Mouse (Mus musculus) hindbrain, postnatal 0 days (tissue): ENCODE measurements around the gene Plekhg4. TPM values are rescaled to one million over a fixed set of nuclear protein-coding genes. Genes with fewer than 3 reads are reported as not detected.

Experiments
- ATAC-seq: fragments of 200-750 bp; cut with Nextera tagmentation; 2 replicates; pipeline ENCODE4 v1.8.0; 2017; ENCODE audit warnings: mild to moderate bottlenecking, moderate TSS enrichment, moderate library complexity
- DNase-seq: peaks from one replicate; pipeline ENCODE4 v3.0.0-alpha.2; 2015; ENCODE audit warnings: low spot score
- H3K27ac ChIP-seq: fragments of 300-500 bp; sonication (generic); 2 replicates; pipeline ENCODE4 v1.5.1; 2014; ENCODE audit warnings: mild to moderate bottlenecking
- H3K27me3 ChIP-seq: fragments of 300-500 bp; sonication (generic); 2 replicates; pipeline ENCODE4 v1.6.1; 2014; ENCODE audit warnings: low read length, mixed read lengths; ENCODE audit not compliant: insufficient read depth
- H3K36me3 ChIP-seq: fragments of 300-500 bp; sonication (generic); 2 replicates; pipeline ENCODE4 v1.6.1; 2014; ENCODE audit warnings: low read length, mixed read lengths; ENCODE audit not compliant: insufficient read depth
- H3K4me1 ChIP-seq: fragments of 300-500 bp; sonication (generic); 2 replicates; pipeline ENCODE4 v1.6.1; 2014; ENCODE audit warnings: antibody characterized with exemption, low read length, mixed read lengths; ENCODE audit not compliant: insufficient read depth
- H3K4me2 ChIP-seq: fragments of 300-500 bp; sonication (generic); 2 replicates; pipeline ENCODE4 v1.6.1; 2014; ENCODE audit warnings: low read depth, mild to moderate bottlenecking, low read length, moderate library complexity, mixed read lengths
- H3K4me3 ChIP-seq: fragments of 300-500 bp; sonication (generic); 2 replicates; pipeline ENCODE4 v1.5.1; 2014; ENCODE audit warnings: low read length
- H3K9ac ChIP-seq: fragments of 300-500 bp; sonication (generic); replicated peaks from 2 replicates; pipeline ENCODE4 v1.6.1; 2014; ENCODE audit warnings: mild to moderate bottlenecking, low read length, moderate library complexity, mixed read lengths
- H3K9me3 ChIP-seq: fragments of 300-500 bp; sonication (generic); 2 replicates; pipeline ENCODE4 v1.6.1; 2016; ENCODE audit warnings: low read length, mixed read lengths
- CTCF ChIP-seq: IDR thresholded peaks from 2 replicates; pipeline ENCODE4 v1.5.1; 2016; ENCODE audit warnings: antibody characterized with exemption, control low read depth, low read depth
- WGBS: fragments of 180-500 bp; shearing (Covaris S2); extraction: QIAGEN DNeasy Blood & Tissue Kit; methylation state at CpG from one replicate; pipeline ENCODE4 v1.1.7; 2014; 5-methylcytosine and 5-hydroxymethylcytosine counted together
- polyA plus RNA-seq: library from polyadenylated mRNA; unstranded; fragments of >200 nt; fragmentation: Nextera tagmentation; extraction: Ambion mirVana; gene quantifications from 2 replicates; pipeline ENCODE4 v1.2.1, GENCODE M21; 2015
- total RNA-seq: library from RNA; depleted of rRNA; stranded (reverse); fragments of >200 nt; gene quantifications from 2 replicates; pipeline ENCODE4 v1.2.3, GENCODE M21; 2014; rRNA removed

Gene Plekhg4
- total and polyA plus RNA-seq, 2 experiments from 2014 or later, result 1.3 to 7.3 TPM

GRCm38 (mm10) chr8:105413391-105413790 lies 40.3 kb downstream of the Plekhg4 start, which contains the start of the genes Kctd19 and Lrrc36:
Kctd19 (minus strand) TSS chr8:105413502.
Lrrc36 (plus strand) TSS chr8:105413571.
- Histone ChIP-seq H3K27ac (no peak within 1 kb of the TSS), H3K9ac (0 out of 2 replicates have a peak within 1 kb of the TSS, but pooled peaks have one; percentile 17), H3K4me3 (peak within 1 kb of the TSS; percentile 37), H3K4me1 (peaks cover 6% of the 10 kb centered on the region), H3K9me3 (no peaks in the 10 kb centered on the region), H3K27me3 (peaks cover 3% of the 10 kb centered on the region; the same call in 1 of the 2 replicates), H3K36me3 (no peaks in the 10 kb centered on the region), H3K4me2 (peak within 1 kb of the TSS; percentile 61)
- WGBS, result under 1% methylated on average over 34 of the region's 34 CpGs
- peak; percentile 50 for TF ChIP-seq CTCF
- ATAC-seq, result peak; percentile 87
- DNase-seq, result peak; percentile 53

- WGBS, result 78% methylated on average over 2 of the region's 2 CpGs
- Histone ChIP-seq H3K36me3 (no peaks in the 10 kb centered on the region), H3K4me1 (no peaks in the 10 kb centered on the region), H3K9ac (no peak overlapping the region), H3K27me3 (peaks cover 3% of the 10 kb centered on the region; the same call in 1 of the 2 replicates), H3K4me3 (no peak overlapping the region), H3K27ac (no peak overlapping the region), H3K9me3 (no peaks in the 10 kb centered on the region), H3K4me2 (no peak overlapping the region)
- DNase-seq, result no peak
- ATAC-seq, result no peak
- TF ChIP-seq CTCF, result 0 out of 2 replicates have a peak, but pooled peaks have one; percentile 10
Observed at GRCm38 (mm10) chr8:105418992-105419391, 45.9 kb downstream of the Plekhg4 start.

GRCm38 (mm10) chr8:105419800-105420199 lies 46.7 kb downstream of the Plekhg4 start:
- no peak for ATAC-seq
- Histone ChIP-seq H3K4me1 (no peaks in the 10 kb centered on the region), H3K36me3 (no peaks in the 10 kb centered on the region), H3K9ac (no peak overlapping the region), H3K4me3 (no peak overlapping the region), H3K27ac (no peak overlapping the region), H3K27me3 (no peaks in the 10 kb centered on the region), H3K4me2 (no peak overlapping the region), H3K9me3 (no peaks in the 10 kb centered on the region)
- no peak for DNase-seq
- WGBS, result 90% methylated on average over 4 of the region's 4 CpGs
- no peak for TF ChIP-seq CTCF

GRCm38 (mm10) chr8:105422006-105422405 lies 48.9 kb downstream of the Plekhg4 start:
- Histone ChIP-seq H3K4me3 (no peak overlapping the region), H3K4me2 (no peak overlapping the region), H3K27ac (no peak overlapping the region), H3K9ac (no peak overlapping the region), H3K27me3 (no peaks in the 10 kb centered on the region), H3K4me1 (no peaks in the 10 kb centered on the region), H3K36me3 (no peaks in the 10 kb centered on the region), H3K9me3 (no peaks in the 10 kb centered on the region)
- ATAC-seq, result no peak
- WGBS, result 68% methylated on average over 1 of the region's 1 CpGs
- DNase-seq, result no peak
- no peak for TF ChIP-seq CTCF

GRCm38 (mm10) chr8:105426878-105427277 lies 53.8 kb downstream of the Plekhg4 start:
- no peaks in the 10 kb centered on the region for H3K9me3 ChIP-seq
- no peaks in the 10 kb centered on the region for H3K4me1 ChIP-seq
- DNase-seq, result no peak
- WGBS, result 80% methylated on average over 6 of the region's 6 CpGs
- H3K27ac ChIP-seq, result no peak overlapping the region
- H3K36me3 ChIP-seq, result no peaks in the 10 kb centered on the region
- no peak for ATAC-seq
- H3K27me3 ChIP-seq, result no peaks in the 10 kb centered on the region
- no peak overlapping the region for H3K9ac ChIP-seq
- H3K4me3 ChIP-seq, result no peak overlapping the region
- TF ChIP-seq CTCF, result no peak
- H3K4me2 ChIP-seq, result no peak overlapping the region

GRCm38 (mm10) chr8:105431743-105432515 lies 58.9 kb downstream of the Plekhg4 start:
- no peak for TF ChIP-seq CTCF
- H3K9ac ChIP-seq, result no peak overlapping the region
- ATAC-seq (no peak), DNase-seq (no peak)
- no peak overlapping the region for H3K4me3 ChIP-seq
- H3K9me3 ChIP-seq, result no peaks in the 10 kb centered on the region
- no peak overlapping the region for H3K27ac ChIP-seq
- no peak overlapping the region for H3K4me2 ChIP-seq
- 52% methylated on average over 7 of the region's 7 CpGs for WGBS
- H3K4me1 ChIP-seq, result peaks cover 11% of the 10 kb centered on the region
- no peaks in the 10 kb centered on the region for H3K27me3 ChIP-seq
- H3K36me3 ChIP-seq, result no peaks in the 10 kb centered on the region

Other genes starting within 250 kb of the Plekhg4 start
- gene Ces4a, start 241.5 kb upstream of the Plekhg4 start, total RNA-seq, result 0.10 TPM in 1 of 2 replicates, not detected in the other
- 0.16 TPM in 1 of 2 replicates, not detected in the other for gene Ces4a, start 241.5 kb upstream of the Plekhg4 start, polyA plus RNA-seq
- gene Cbfb, start 202.6 kb upstream of the Plekhg4 start, total RNA-seq, result 45.1 and 54.3 TPM in 2 replicates
- 27.8 and 30.5 TPM in 2 replicates for gene Cbfb, start 202.6 kb upstream of the Plekhg4 start, polyA plus RNA-seq
- 32.2 and 39.5 TPM in 2 replicates for gene D230025D16Rik, start 148.1 kb upstream of the Plekhg4 start, total RNA-seq
- gene D230025D16Rik, start 148.1 kb upstream of the Plekhg4 start, polyA plus RNA-seq, result 22.1 and 23.5 TPM in 2 replicates
- gene B3gnt9, start 118.1 kb upstream of the Plekhg4 start, total RNA-seq, result 17.4 and 18.8 TPM in 2 replicates
- gene B3gnt9, start 118.1 kb upstream of the Plekhg4 start, polyA plus RNA-seq, result 10.4 and 10.7 TPM in 2 replicates
- gene Tradd, start 108.7 kb upstream of the Plekhg4 start, total RNA-seq, result 11.5 and 15.6 TPM in 2 replicates
- gene Tradd, start 108.7 kb upstream of the Plekhg4 start, polyA plus RNA-seq, result 14.6 and 14.9 TPM in 2 replicates
- 0.50 and 3.1 TPM in 2 replicates for gene Fbxl8, start 108.6 kb upstream of the Plekhg4 start, total RNA-seq
- 1.2 and 1.3 TPM in 2 replicates for gene Fbxl8, start 108.6 kb upstream of the Plekhg4 start, polyA plus RNA-seq
- 0.63 TPM in 1 of 2 replicates, not detected in the other for gene Hsf4, start 103.5 kb upstream of the Plekhg4 start, total RNA-seq
- gene Hsf4, start 103.5 kb upstream of the Plekhg4 start, polyA plus RNA-seq, result 1.4 and 1.5 TPM in 2 replicates
- 2.1 and 2.6 TPM in 2 replicates for gene Nol3, start 97.1 kb upstream of the Plekhg4 start, total RNA-seq
- gene Nol3, start 97.1 kb upstream of the Plekhg4 start, polyA plus RNA-seq, result 6.6 and 6.9 TPM in 2 replicates
- 52.3 and 63.4 TPM in 2 replicates for gene 4931428F04Rik, start 83.4 kb upstream of the Plekhg4 start, total RNA-seq
- gene 4931428F04Rik, start 83.4 kb upstream of the Plekhg4 start, polyA plus RNA-seq, result 67.3 and 82.8 TPM in 2 replicates
- gene Exoc3l, start 77.2 kb upstream of the Plekhg4 start, total RNA-seq, result 2.4 and 8.2 TPM in 2 replicates
- gene Exoc3l, start 77.2 kb upstream of the Plekhg4 start, polyA plus RNA-seq, result 5.9 and 8.0 TPM in 2 replicates
- gene E2f4, start 75.6 kb upstream of the Plekhg4 start, total RNA-seq, result 39.2 and 44.8 TPM in 2 replicates
- gene E2f4, start 75.6 kb upstream of the Plekhg4 start, polyA plus RNA-seq, result 25.6 and 28.3 TPM in 2 replicates
- gene Elmo3, start 67.7 kb upstream of the Plekhg4 start, total RNA-seq, result 1.2 and 1.5 TPM in 2 replicates
- gene Elmo3, start 67.7 kb upstream of the Plekhg4 start, polyA plus RNA-seq, result 1.6 and 1.7 TPM in 2 replicates
- 1.9 and 5.2 TPM in 2 replicates for gene Lrrc29, start 47.0 kb upstream of the Plekhg4 start, total RNA-seq
- gene Lrrc29, start 47.0 kb upstream of the Plekhg4 start, polyA plus RNA-seq, result 3.1 and 4.1 TPM in 2 replicates
- 72.1 and 101 TPM in 2 replicates for gene Tmem208, start 46.9 kb upstream of the Plekhg4 start, total RNA-seq
- gene Tmem208, start 46.9 kb upstream of the Plekhg4 start, polyA plus RNA-seq, result 138 and 143 TPM in 2 replicates
- gene Fhod1, start 25.3 kb upstream of the Plekhg4 start, total RNA-seq, result 3.1 and 3.2 TPM in 2 replicates
- 0.45 and 1.1 TPM in 2 replicates for gene Fhod1, start 25.3 kb upstream of the Plekhg4 start, polyA plus RNA-seq
- gene Slc9a5, start 24.4 kb upstream of the Plekhg4 start, total RNA-seq, result 24.2 and 28.6 TPM in 2 replicates
- gene Slc9a5, start 24.4 kb upstream of the Plekhg4 start, polyA plus RNA-seq, result 10.3 and 10.6 TPM in 2 replicates
- 0.11 and 0.16 TPM in 2 replicates for gene Kctd19, start 40.2 kb downstream of the Plekhg4 start, total RNA-seq
- gene Kctd19, start 40.2 kb downstream of the Plekhg4 start, polyA plus RNA-seq, result 0.09 and 0.15 TPM in 2 replicates
- 0.68 and 1.7 TPM in 2 replicates for gene Lrrc36, start 40.3 kb downstream of the Plekhg4 start, total RNA-seq
- 0.50 and 0.66 TPM in 2 replicates for gene Lrrc36, start 40.3 kb downstream of the Plekhg4 start, polyA plus RNA-seq
- 106 and 108 TPM in 2 replicates for gene Tppp3, start 98.3 kb downstream of the Plekhg4 start, total RNA-seq
- 197 and 201 TPM in 2 replicates for gene Tppp3, start 98.3 kb downstream of the Plekhg4 start, polyA plus RNA-seq
- gene Zdhhc1, start 123.6 kb downstream of the Plekhg4 start, total RNA-seq, result 49.3 and 54.2 TPM in 2 replicates
- 31.3 and 34.7 TPM in 2 replicates for gene Zdhhc1, start 123.6 kb downstream of the Plekhg4 start, polyA plus RNA-seq
- 6.1 and 9.9 TPM in 2 replicates for gene Hsd11b2, start 145.5 kb downstream of the Plekhg4 start, total RNA-seq
- 6.3 and 7.4 TPM in 2 replicates for gene Hsd11b2, start 145.5 kb downstream of the Plekhg4 start, polyA plus RNA-seq
- gene Atp6v0d1, start 192.8 kb downstream of the Plekhg4 start, total RNA-seq, result 231 and 249 TPM in 2 replicates
- 271 and 289 TPM in 2 replicates for gene Atp6v0d1, start 192.8 kb downstream of the Plekhg4 start, polyA plus RNA-seq
- gene Ripor1, start 232.0 kb downstream of the Plekhg4 start, total RNA-seq, result 14.4 and 15.1 TPM in 2 replicates
- 23.5 and 28.7 TPM in 2 replicates for gene Ripor1, start 232.0 kb downstream of the Plekhg4 start, polyA plus RNA-seq